Mouse (Mus musculus) left cerebral cortex, adult 9 months (tissue): Measurements from ENCODE around the gene Utp14a.
"Not testable (repeated sequence)": the region's sequence is repeated elsewhere in the genome, so short reads cannot be mapped to it uniquely, and the experiment has no call there.

Source experiments
- DNase-seq, 2 experiments: peaks; one replicate each; pipeline ENCODE4 v3.0.0; 2022; ENCODE audit warnings: low spot score in 2 of 2

Gene Utp14a

GRCm38 (mm10) chrX:48256468-48257007 is at the start of gene Utp14a:
Gene Utp14a, plus strand, starts transcription at chrX:48256862.
- peak; percentile 86 to 97 for DNase-seq

DNA sequence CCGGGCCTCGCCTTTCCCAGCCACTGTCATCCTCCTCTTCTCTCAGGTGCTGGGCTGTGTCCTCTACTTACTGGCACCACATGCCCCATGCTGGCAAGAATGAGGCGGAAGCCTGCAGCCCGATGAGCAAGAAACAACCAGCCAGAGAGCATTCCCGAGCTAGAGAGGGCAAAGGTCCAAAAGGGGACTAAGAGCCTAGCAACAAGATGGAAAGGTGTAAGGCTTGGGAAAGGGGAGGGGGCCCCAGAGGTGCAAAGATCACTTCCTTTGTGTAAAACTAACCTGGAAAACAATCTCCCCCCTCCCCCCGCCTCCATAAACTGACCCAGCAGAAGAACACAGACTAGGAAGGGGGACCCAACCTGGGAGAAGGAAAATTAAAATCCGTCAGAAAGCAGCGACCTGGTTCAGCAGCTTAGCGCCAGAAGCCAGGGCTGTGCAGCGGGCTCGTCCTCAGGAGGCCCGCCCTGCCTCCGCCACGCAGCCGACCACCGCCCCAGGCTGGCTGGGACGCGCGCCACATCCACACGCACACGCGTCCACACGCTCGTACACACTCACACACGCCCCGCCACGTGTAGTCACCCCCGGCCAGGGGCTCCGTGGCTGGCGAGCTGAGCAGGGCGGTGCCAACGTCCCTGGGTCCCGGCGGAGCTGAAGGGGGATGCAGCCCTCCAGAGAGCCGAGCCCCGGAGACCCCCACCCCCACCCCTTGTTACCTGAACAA is 48.7 kb upstream of the Utp14a start:
- peak in 1 of 2 experiments; percentile 10 for DNase-seq

DNA sequence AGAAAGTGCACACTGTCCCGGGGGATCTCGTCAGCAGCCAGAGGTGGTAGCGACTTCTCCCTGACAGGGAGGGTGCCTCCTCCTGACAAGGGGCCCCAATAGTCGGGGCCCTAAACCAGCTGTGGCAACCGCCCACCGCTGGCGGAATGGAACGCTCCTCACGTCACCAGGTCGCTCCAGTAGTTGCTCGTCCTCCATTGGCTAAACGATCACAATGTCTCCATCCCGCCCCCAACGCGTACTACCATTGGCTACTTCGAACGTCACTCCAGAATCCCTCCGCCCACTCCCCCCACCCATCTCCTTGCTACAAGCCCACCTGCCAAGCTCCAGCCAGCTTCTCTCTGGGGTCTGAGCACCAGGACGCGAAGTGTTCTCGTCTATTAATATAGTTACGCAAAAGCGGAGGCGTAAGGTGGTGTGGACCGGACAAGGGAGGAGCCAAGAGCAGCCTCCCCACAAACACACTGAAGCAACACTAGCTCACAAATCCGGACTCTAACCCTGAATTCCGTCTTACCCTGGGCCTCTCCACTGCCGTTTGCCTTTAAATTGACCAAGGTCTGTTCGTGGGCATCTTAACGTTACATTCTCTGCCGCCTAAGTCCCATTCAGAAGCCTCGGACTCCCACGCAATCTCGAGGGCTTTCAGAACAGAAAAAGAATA is 48.0 kb upstream of the Utp14a start, which contains the start of gene Zdhhc9:
Zdhhc9 (minus strand) TSS at position 360 of the 667 bp plus-strand sequence.
- peak; percentile 80 to 90 for DNase-seq

DNA sequence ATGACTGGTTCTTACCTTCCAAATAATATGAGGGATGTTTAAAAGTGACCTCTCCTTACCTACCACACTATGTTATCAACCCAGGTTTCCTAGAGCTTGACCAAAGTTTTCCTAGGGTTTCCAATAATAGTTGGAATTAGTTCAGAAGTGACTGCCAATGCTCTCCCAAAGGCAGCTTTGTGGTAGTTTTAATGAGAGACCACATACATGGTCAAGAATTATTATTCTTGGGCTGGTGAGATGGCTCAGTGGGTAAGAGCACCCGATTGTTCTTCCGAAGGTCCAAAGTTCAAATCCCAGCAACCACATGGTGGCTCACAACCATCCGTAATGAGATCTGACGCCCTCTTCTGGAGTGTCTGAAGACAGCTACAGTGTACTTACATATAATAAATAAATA is 46.9 kb upstream of the Utp14a start:
- not testable (repeated sequence) for DNase-seq

DNA sequence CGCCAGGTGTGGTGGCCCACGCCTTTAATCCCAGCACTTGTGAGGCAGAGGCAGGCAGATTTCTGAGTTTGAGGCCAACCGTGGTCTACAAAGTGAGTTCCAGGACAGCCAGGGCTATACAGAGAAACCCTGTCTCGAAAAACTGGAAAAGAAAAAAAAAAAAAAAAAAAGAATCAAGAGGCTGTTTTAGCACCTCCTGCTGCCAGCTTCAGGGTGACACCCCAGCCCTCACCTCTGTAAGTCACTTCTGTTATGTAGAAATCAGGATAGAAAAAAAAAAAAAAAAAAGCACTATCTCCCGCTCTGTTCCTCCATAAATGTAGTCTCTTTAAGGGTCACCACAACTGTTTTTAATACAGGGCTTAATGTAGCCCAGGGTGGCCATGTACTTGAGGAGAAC is 37.2 kb upstream of the Utp14a start:
- DNase-seq = no peak

DNA sequence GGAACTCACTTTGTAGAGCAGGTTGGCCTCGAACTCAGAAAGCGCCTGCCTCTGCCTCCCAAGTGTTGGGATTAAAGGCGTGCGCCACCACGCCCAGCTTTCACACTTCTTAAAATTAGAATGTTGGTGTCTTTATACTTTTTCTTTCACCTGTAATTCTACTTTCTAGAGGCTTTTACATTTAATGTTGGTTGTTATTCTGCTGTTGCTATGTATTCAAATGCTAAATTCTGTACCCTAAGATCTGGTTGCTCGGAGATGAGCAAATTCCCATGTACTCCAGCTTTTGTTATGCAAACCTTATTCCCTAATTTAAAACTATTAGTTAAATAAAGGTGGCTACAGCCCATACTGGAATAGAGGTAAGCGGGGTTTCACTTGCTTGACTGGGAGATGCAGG is 34.0 kb upstream of the Utp14a start:
- DNase-seq = no peak

GRCm38 (mm10) chrX:48226225-48226624 is 30.4 kb upstream of the Utp14a start:
- DNase-seq = no peak

DNA sequence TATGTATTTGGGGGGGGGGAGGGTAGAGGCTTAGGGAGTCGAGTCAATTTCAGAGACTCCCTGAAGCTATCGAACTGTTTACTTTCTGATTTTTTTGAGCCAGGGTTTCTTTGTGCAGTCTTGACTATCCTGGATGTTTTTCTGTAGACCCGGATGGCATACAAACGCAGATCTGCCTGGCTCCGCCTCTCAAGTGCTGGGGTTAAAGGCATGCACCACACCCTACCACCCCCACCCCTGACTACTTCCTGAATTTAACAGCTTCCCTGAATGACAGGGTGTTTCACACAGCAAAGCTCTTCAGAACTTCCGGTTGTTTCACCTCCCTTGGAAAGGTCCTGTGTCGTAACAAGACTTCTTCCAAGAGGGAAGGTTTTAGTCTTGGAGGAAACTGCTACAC is 22.2 kb upstream of the Utp14a start:
- no peak for DNase-seq

GRCm38 (mm10) chrX:48255830-48256428 is 733 bp upstream of the Utp14a start:
- DNase-seq = peak in 1 of 2 experiments; percentile 11

- no peak for DNase-seq
Measured at GRCm38 (mm10) chrX:48257011-48257410, 349 bp downstream of the Utp14a start.

- no peak for DNase-seq
Measured at GRCm38 (mm10) chrX:48271671-48272070, 15.0 kb downstream of the Utp14a start.

- no peak for DNase-seq
Measured at GRCm38 (mm10) chrX:48274634-48275033, 18.0 kb downstream of the Utp14a start.

DNA sequence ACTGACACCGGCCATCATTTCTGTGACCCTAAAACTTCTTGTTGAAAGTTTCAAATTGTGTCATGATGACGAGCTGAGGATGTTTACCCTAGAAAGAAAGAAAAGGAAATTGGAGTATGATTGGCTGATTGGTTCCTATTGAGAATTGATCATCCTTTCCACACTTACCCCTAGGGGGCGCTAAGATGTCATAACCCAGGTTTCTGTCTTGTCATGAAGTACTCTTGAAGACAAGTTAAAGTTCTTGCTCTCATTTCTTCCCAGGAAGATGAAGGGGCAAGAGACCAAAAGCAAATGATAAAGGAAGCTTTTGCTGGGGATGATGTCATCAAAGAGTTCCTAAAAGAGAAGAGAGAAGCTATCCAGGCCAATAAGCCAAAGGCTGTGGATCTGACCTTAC is 21.4 kb downstream of the Utp14a start:
- DNase-seq = peak in 1 of 2 experiments; percentile 35

GRCm38 (mm10) chrX:48284386-48285005 is 27.8 kb downstream of the Utp14a start:
- peak; percentile 54 to 80 for DNase-seq

DNA sequence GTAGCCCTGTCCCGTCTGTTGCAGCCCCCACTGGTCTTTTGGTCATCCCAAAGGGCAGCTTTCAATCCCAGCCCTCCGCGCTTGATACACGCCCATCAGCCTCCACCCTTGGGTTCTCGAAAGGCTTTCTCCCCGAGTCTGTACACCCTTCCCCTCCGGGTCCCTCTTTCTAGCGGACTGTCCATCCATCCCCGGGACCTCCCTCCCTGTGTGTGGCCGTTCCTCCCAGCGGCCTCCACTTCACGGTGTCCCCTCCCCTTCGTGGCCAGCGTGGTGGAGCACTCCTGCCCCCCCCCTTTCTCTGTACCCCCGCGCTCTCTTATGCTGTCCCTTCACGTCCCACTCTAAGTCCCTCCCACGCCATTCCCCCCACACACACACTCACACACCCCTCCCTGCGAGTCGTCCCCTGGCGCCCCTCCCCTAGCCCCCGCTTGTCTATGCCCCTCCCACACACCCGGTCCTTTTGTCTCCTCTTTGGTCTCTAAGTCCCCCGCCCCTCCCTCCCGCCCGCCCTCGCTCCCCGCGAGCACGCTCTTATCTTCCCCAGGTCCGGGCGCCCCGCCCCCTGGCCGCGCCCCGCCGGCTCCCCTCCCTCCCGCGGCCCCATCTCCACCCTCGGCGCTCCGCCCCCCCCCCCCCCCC is 28.5 kb downstream of the Utp14a start:
- DNase-seq = peak in 1 of 2 experiments; percentile 52

DNA sequence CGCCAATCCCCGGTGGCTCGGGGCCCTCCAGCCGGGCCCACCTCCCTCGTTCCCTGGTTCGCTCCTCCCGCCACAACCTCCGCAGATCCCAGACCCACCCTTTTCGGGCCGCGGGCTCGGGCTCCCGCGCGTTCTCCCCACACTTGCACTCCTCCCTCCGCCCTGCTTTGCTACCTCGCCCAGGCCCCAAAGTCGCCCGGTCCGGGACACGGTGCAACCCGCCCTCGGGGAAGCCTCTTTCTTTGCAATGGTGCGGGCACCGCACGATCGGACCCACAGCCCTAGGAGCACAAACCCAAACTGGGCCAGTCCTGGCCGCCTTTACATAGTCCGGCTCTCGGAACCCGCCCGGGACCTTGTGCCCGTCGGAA is 29.0 kb downstream of the Utp14a start:
- peak in 1 of 2 experiments; percentile 16 for DNase-seq

GRCm38 (mm10) chrX:48286488-48286887 is 29.8 kb downstream of the Utp14a start:
- DNase-seq = peak in 1 of 2 experiments; percentile 3

GRCm38 (mm10) chrX:48288008-48288407 is 31.3 kb downstream of the Utp14a start:
- DNase-seq = no peak

DNA sequence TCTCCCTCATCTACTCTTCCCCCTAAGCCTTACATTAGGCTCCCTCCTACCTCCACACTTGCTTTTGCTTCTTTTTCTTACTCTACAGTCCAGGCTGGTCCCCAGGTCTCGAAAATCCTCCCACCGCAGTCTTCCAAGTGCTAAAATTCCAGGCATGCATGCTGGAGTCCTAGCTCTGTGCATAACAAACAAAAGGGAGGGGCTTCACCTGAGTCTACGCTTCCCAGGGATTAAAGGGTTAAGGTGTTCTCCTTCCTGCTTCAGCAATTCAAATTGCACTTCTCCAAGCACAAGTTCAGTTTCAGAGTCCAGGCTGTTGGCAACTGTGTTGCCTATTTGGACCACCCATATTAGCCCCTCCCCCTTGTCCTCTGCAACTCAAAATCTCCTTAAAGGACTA is 34.8 kb downstream of the Utp14a start:
- no peak for DNase-seq

DNA sequence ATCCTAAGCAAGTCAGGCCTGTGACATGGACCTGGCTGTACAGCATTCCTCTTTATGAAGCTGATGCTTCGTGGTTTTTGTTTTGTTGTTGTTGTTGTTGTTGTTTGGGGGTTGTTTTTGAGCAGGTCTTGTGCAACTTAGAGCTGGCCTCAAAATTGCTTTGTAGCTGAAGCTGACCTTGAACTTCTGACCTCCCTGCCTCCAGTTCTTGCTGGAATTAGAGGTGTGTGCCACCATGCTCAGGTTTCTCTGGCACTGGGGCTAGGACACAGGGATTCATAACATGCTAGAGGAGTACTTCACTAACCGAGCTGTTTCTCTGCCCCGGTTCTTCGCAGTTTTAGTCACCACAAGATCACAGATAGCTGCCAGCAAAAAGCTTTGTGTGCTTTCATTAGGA is 48.7 kb downstream of the Utp14a start:
- DNase-seq = no peak

GRCm38 (mm10) chrX:48310706-48311517 is 54.2 kb downstream of the Utp14a start:
- no peak for DNase-seq
